Mouse (Mus musculus): ENCODE results near the gene Tysnd1. TPM values are rescaled to one million over a fixed set of nuclear protein-coding genes. Genes with fewer than 3 reads are reported as not detected.

The Tysnd1 gene
- polyA plus RNA-seq, 1 experiment = 5.6 TPM

DNA sequence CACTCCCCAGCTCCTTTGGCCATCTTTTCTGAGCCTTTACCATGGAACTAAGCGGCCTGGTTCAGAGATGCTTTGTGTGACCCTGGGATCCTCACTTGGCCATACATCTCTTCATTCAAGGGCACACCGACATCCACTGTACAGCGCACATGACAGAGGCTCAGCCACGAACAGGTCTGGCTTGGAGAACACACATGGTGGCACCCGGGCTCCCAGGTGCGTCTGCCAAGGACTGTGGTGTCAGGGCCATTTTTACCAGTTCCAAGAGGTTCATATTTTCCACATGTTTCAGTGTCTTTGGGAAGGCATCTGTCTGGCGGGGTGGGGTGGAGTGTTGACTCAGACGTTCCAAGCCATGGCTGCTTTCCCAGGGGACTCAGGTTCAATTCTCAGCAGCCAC is 47.0 kb downstream of the Tysnd1 start:
- TF ChIP-seq TAL1 (IDR thresholded peaks at IDR 0.05; ENCODE audit: low read length) (no peak), GATA1 (IDR thresholded peaks at IDR 0.05; ENCODE audit: low read length) (no peak)
- Histone ChIP-seq H3K4me3 (replicated peaks) (no peak overlapping the region), H3K36me3 (ENCODE audit: control insufficient read depth) (no peaks in the 10 kb centered on the region), H3K4me1 (ENCODE audit: control insufficient read depth) (no peaks in the 10 kb centered on the region), H3K9me3 (ENCODE audit: control insufficient read depth, low read length) (peaks cover 6% of the 10 kb centered on the region), H3K27me3 (ENCODE audit: control insufficient read depth) (no peaks in the 10 kb centered on the region)

DNA sequence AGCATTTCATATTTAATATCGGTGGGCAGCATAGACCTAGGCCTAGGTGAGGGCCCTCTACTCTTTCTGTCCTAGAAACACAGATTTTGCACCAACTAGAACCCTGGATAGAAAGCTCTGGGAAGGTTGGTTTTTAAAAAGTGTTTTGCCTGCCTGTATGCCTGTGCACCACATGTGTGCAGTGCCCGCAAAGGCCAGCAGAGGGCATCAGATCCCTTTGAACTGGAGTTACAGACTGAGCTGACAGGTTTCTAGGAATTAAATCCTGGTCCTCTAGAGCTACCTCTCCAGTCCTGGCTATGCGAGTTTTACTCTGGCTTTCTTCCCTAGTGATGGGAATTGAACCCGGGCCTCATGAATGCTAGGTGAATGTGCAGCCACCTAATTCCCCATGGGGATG is 49.8 kb downstream of the Tysnd1 start:
- Histone ChIP-seq H3K36me3 (ENCODE audit: control insufficient read depth) (no peaks in the 10 kb centered on the region), H3K4me3 (replicated peaks) (no peak overlapping the region), H3K27me3 (ENCODE audit: control insufficient read depth) (no peaks in the 10 kb centered on the region), H3K4me1 (ENCODE audit: control insufficient read depth) (no peaks in the 10 kb centered on the region), H3K9me3 (ENCODE audit: control insufficient read depth, low read length) (peaks cover 6% of the 10 kb centered on the region)
- TF ChIP-seq TAL1 (IDR thresholded peaks at IDR 0.05; ENCODE audit: low read length) (no peak), GATA1 (IDR thresholded peaks at IDR 0.05; ENCODE audit: low read length) (no peak)

DNA sequence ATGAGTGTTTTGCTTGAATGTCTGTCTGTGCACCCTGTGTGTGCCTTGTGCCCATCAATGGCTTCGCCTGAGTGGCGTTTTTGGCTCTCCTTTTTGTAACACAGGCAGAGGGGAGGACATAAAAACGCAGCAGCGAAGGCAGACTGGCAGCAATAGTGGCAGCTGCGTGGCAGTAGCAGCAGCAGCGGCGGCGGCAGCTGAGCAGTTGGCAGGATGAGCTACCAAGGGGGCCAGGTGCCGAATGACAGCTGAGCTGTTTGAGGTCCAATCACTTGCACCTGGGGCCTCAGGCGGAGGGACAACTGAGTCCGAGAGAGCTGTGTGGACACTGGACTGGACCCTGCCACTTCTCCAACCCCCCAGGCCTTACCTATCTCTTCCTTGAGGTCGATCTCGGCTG is 52.0 kb downstream of the Tysnd1 start:
- Histone ChIP-seq H3K27me3 (ENCODE audit: control insufficient read depth) (no peaks in the 10 kb centered on the region), H3K4me3 (replicated peaks) (no peak overlapping the region), H3K36me3 (ENCODE audit: control insufficient read depth) (no peaks in the 10 kb centered on the region), H3K9me3 (ENCODE audit: control insufficient read depth, low read length) (peaks cover 6% of the 10 kb centered on the region), H3K4me1 (ENCODE audit: control insufficient read depth) (no peaks in the 10 kb centered on the region)
- TF ChIP-seq GATA1 (IDR thresholded peaks at IDR 0.05; ENCODE audit: low read length) (no peak), TAL1 (IDR thresholded peaks at IDR 0.05; ENCODE audit: low read length) (no peak)

DNA sequence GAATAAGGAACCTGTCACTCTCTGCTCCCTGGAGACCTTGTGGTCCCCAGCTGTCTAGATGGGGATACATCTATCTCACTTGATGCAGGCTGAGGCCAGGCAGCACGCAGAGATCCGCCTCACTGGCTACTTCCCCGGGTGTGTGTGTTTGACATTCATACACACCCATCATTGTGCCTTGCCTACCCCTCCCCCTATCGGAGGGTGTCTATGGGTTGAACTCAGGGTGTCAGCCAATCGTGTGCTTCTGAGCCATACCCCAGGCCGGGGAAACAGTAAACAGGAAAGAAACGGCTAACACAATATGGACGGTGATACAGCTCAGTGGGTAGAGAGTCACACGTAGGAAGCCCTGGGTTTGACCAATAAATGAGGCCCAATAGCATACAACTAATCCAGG is 54.7 kb downstream of the Tysnd1 start:
- no peak for TF ChIP-seq GATA1 (IDR thresholded peaks at IDR 0.05; ENCODE audit: low read length)
- TF ChIP-seq TAL1 (IDR thresholded peaks at IDR 0.05; ENCODE audit: low read length) = no peak

DNA sequence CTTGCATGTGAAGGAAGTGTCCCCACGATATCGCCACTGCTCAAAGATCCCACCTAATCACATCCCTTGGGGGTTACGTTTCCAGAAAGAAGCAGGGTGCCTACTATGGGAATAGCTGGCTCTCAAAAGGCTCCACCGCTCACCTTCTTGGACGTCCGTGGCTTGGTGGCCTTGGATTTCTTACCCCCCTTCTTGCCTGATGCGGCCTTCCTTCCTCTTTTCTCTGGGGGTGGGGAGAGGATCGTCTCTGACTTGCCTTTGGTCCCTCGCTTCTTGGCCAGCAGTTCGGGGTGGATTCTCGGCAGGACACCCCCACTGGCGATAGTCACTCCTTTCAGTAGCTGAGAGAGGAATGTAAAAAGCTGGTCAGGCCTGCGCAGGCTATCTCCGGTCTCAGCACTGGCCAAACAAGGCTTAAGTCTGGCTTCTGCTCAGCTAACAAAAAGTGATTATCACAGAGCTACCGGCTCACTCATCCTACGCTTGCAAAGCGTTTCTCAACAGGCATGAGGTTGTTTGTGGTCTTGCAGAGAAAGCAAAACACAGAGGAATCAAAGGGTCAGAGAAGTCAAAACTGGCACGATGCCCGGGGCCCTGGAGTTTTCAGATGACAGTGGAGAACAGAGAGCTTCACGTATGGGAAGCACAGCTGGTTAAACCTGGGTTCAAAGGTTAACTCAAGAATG is 56.4 kb downstream of the Tysnd1 start:
- no peaks in the 10 kb centered on the region for H3K36me3 ChIP-seq (ENCODE audit: control insufficient read depth)
- H3K4me1 ChIP-seq (ENCODE audit: control insufficient read depth) = no peaks in the 10 kb centered on the region
- no peak overlapping the region for H3K4me3 ChIP-seq (replicated peaks)
- TF ChIP-seq GATA1 (IDR thresholded peaks at IDR 0.05; ENCODE audit: low read length) (no peak), TAL1 (IDR thresholded peaks at IDR 0.05; ENCODE audit: low read length) (no peak)
- no peaks in the 10 kb centered on the region for H3K27me3 ChIP-seq (ENCODE audit: control insufficient read depth)
- H3K9me3 ChIP-seq (ENCODE audit: control insufficient read depth, low read length) = no peaks in the 10 kb centered on the region

More for the DNA sequence above, 54.7 kb downstream of the Tysnd1 start:
- no peaks in the 10 kb centered on the region for H3K36me3 ChIP-seq (ENCODE audit: control insufficient read depth)
- H3K4me3 ChIP-seq (replicated peaks) = no peak overlapping the region
- H3K27me3 ChIP-seq (ENCODE audit: control insufficient read depth) = no peaks in the 10 kb centered on the region
- H3K9me3 ChIP-seq (ENCODE audit: control insufficient read depth, low read length) = peaks cover under 1% of the 10 kb centered on the region
- no peaks in the 10 kb centered on the region for H3K4me1 ChIP-seq (ENCODE audit: control insufficient read depth)

Other genes with a start within 250 kb of the Tysnd1 start
- gene Eif4ebp2, start 242.9 kb upstream of the Tysnd1 start, polyA plus RNA-seq (2012) = 6.2 and 6.5 TPM in 2 replicates
- 2.4 and 2.9 TPM in 2 replicates for gene Lrrc20, start 219.7 kb upstream of the Tysnd1 start, polyA plus RNA-seq (2012)
- not detected in 2 replicates for gene Npffr1, start 100.0 kb upstream of the Tysnd1 start, polyA plus RNA-seq (2012)
- gene Ppa1, start 47.0 kb upstream of the Tysnd1 start, polyA plus RNA-seq (2012) = 1.2 and 2.1 TPM in 2 replicates
- gene Sar1a, start 15.2 kb upstream of the Tysnd1 start, polyA plus RNA-seq (2012) = 2.9 and 4.1 TPM in 2 replicates
- gene Aifm2, start 19.7 kb downstream of the Tysnd1 start, polyA plus RNA-seq (2012) = 0.11 and 0.13 TPM in 2 replicates
- not detected in 2 replicates for gene H2afy2, start 88.6 kb downstream of the Tysnd1 start, polyA plus RNA-seq (2012)

Data from erythroblast, embryonic 14.5 days (primary cell).